Mouse (Mus musculus) MEL (cell line): ENCODE measurements around the gene Sidt2. TPM values are rescaled to one million over a fixed set of nuclear protein-coding genes. Genes with fewer than 3 reads are reported as not detected.

ENCODE experiments used
- DNase-seq: peaks from one replicate; pipeline ENCODE4 v3.0.0; 2011; ENCODE audit warnings: low read depth, low spot score
- H3K27ac ChIP-seq: 2 replicates; pipeline ENCODE4 v1.5.1; 2012; ENCODE audit warnings: low read depth, mild to moderate bottlenecking, control low read depth, low read length, moderate library complexity; ENCODE audit not compliant: control insufficient read depth
- H3K27me3 ChIP-seq, 2 experiments: fragments of 150-350 bp in 1 of 2; sonication (generic) in 1 of 2; 2 replicates each; pipeline ENCODE4 v1.6.1; 2012; ENCODE audit warnings: low read length in 2 of 2, mild to moderate bottlenecking in 2 of 2, improper control_type of control experiment in 1 of 2, moderate library complexity in 1 of 2; ENCODE audit not compliant: insufficient read depth in 2 of 2, control insufficient read depth in 1 of 2
- H3K36me3 ChIP-seq, 2 experiments: 2 replicates each; pipeline ENCODE4 v1.6.1; 2012 to 2014; ENCODE audit warnings: low read length in 2 of 2, improper control_type of control experiment in 1 of 2, inconsistent platforms in 1 of 2, mild to moderate bottlenecking in 1 of 2; ENCODE audit not compliant: insufficient read depth in 2 of 2, control insufficient read depth in 1 of 2
- H3K4me1 ChIP-seq, 2 experiments: fragments of 150-350 bp in 1 of 2; sonication (generic) in 1 of 2; 2 replicates each; pipeline ENCODE4 v1.6.1; 2012; ENCODE audit warnings: low read length in 2 of 2, improper control_type of control experiment in 1 of 2, mild to moderate bottlenecking in 1 of 2; ENCODE audit not compliant: insufficient read depth in 2 of 2, control insufficient read depth in 1 of 2
- H3K4me3 ChIP-seq, 2 experiments: fragments of 150-350 bp in 1 of 2; sonication (generic) in 1 of 2; 2 replicates each; pipeline ENCODE4 v1.5.1; 2012; ENCODE audit warnings: low read depth in 2 of 2, low read length in 2 of 2, mild to moderate bottlenecking in 2 of 2, moderate library complexity in 2 of 2, control low read depth in 1 of 2, improper control_type of control experiment in 1 of 2; ENCODE audit not compliant: control insufficient read depth in 1 of 2, insufficient read depth in 1 of 2
- H3K79me2 ChIP-seq: 2 replicates; pipeline ENCODE4 v1.6.1; 2012; ENCODE audit warnings: mild to moderate bottlenecking, low read length, moderate library complexity; ENCODE audit not compliant: control insufficient read depth, poor library complexity, insufficient read depth
- H3K9ac ChIP-seq: 2 replicates; pipeline ENCODE4 v1.6.1; 2012; ENCODE audit warnings: low read depth, mild to moderate bottlenecking, control low read depth, low read length, moderate library complexity; ENCODE audit not compliant: control insufficient read depth, poor library complexity, severe bottlenecking
- H3K9me3 ChIP-seq: fragments of 150-350 bp; sonication (generic); replicated peaks from 2 replicates; pipeline ENCODE4 v1.6.1; 2012; ENCODE audit warnings: mild to moderate bottlenecking, low read length, improper control_type of control experiment, moderate library complexity; ENCODE audit not compliant: insufficient read depth
- ELF1 ChIP-seq: IDR thresholded peaks from 2 replicates; pipeline ENCODE4 v1.6.1; 2014; ENCODE audit warnings: low read depth, mild to moderate bottlenecking, inconsistent platforms, low read length, improper control_type of control experiment, moderate library complexity
- EP300 ChIP-seq, 2 experiments: IDR thresholded peaks; 2 replicates each; pipeline ENCODE4 v1.6.1; 2011; ENCODE audit warnings: improper control_type of control experiment in 2 of 2, low read length in 2 of 2, low read depth in 1 of 2, mild to moderate bottlenecking in 1 of 2
- ETS1 ChIP-seq: IDR thresholded peaks from 2 replicates; pipeline ENCODE4 v1.6.1; 2012; ENCODE audit warnings: low read depth, mild to moderate bottlenecking, inconsistent platforms, low read length, improper control_type of control experiment, moderate library complexity
- HCFC1 ChIP-seq: IDR thresholded peaks from 2 replicates; pipeline ENCODE4 v1.6.1; 2012; ENCODE audit warnings: low read depth, mild to moderate bottlenecking, inconsistent platforms, low read length, improper control_type of control experiment, moderate library complexity
- KAT2A ChIP-seq: conservative IDR thresholded peaks from 2 replicates; pipeline ENCODE4 v1.6.1; 2012; ENCODE audit warnings: low read depth, low read length, improper control_type of control experiment, inconsistent platforms
- POLR2AphosphoS2 ChIP-seq: IDR thresholded peaks from 2 replicates; pipeline ENCODE4 v1.6.1; 2011; ENCODE audit warnings: low read length, improper control_type of control experiment
- RCOR1 ChIP-seq: IDR thresholded peaks from 2 replicates; pipeline ENCODE4 v1.6.1; 2012; ENCODE audit warnings: low read depth, mild to moderate bottlenecking, inconsistent platforms, low read length, improper control_type of control experiment
- SMC3 ChIP-seq: IDR thresholded peaks from 2 replicates; pipeline ENCODE4 v1.6.1; 2011; ENCODE audit warnings: low read depth, low read length, improper control_type of control experiment
- TAL1 ChIP-seq: IDR thresholded peaks from 2 replicates; pipeline ENCODE4 v1.6.1; 2012; ENCODE audit warnings: mild to moderate bottlenecking, inconsistent platforms, low read length, moderate library complexity, mixed read lengths
- TBP ChIP-seq: IDR thresholded peaks from 2 replicates; pipeline ENCODE4 v1.8.0; 2011; ENCODE audit warnings: low read depth, low read length, improper control_type of control experiment
- USF2 ChIP-seq, 2 experiments: IDR thresholded peaks; 2 replicates each; pipeline ENCODE4 v1.6.1; 2011 to 2012; ENCODE audit warnings: improper control_type of control experiment in 2 of 2, low read length in 2 of 2, borderline replicate concordance in 1 of 2, inconsistent platforms in 1 of 2, low read depth in 1 of 2, mild to moderate bottlenecking in 1 of 2; ENCODE audit not compliant: insufficient read depth in 1 of 2
- ZC3H11A ChIP-seq: IDR thresholded peaks from 2 replicates; pipeline ENCODE4 v1.6.1; 2012; ENCODE audit warnings: low read depth, mild to moderate bottlenecking, inconsistent platforms, low read length, improper control_type of control experiment
- ZKSCAN1 ChIP-seq: IDR thresholded peaks from 2 replicates; pipeline ENCODE4 v1.6.1; 2012; ENCODE audit warnings: low read depth, mild to moderate bottlenecking, inconsistent platforms, low read length, improper control_type of control experiment, moderate library complexity
- ZMIZ1 ChIP-seq: IDR thresholded peaks from 2 replicates; pipeline ENCODE4 v1.6.1; 2012; ENCODE audit warnings: low read depth, mild to moderate bottlenecking, inconsistent platforms, low read length, improper control_type of control experiment, moderate library complexity
- ZNF384 ChIP-seq: IDR thresholded peaks from 2 replicates; pipeline ENCODE4 v1.6.1; 2012; ENCODE audit warnings: low read depth, mild to moderate bottlenecking, inconsistent platforms, low read length, improper control_type of control experiment
- polyA plus RNA-seq, 2 experiments: library from polyadenylated mRNA; stranded (reverse) in 1 of 2; unstranded in 1 of 2; fragments of >175 nt in 1 of 2; fragments of >200 nt in 1 of 2; gene quantifications; 2 replicates each; pipeline versions ENCODE4 v1.2.1 to v1.2.4; 2012; ENCODE audit warnings: low replicate concordance in 2 of 2, low read depth in 1 of 2; ENCODE audit not compliant: insufficient read length in 2 of 2, insufficient read depth in 1 of 2, missing spikeins in 1 of 2
- total RNA-seq: library from RNA; depleted of rRNA; stranded (reverse); fragments of 300-350 nt; gene quantifications from 2 replicates; pipeline ENCODE4 v1.2.3, GENCODE M21; 2012

The Sidt2 gene
- total and polyA plus RNA-seq, 3 experiments, result 27.0 to 71.8 TPM; not detected in 1

DNA sequence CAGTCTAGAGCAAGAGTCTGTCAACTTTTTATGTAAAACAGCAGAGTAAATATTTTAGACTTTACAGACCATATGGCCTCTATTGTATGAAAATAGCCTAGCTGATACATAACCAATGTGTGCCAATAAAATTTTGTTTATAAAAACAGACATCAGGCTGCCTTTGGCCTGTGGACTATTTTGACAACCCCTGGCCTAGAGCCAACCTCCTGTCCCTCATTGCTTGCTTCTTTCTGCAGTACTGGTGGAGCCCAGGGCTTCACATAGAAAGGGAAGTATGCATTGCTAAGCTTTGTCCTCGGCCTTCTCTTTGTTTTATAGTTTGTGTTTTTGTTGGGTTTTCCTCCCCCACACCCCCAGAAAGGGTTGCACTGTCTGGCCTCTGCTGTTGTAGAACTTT, 23.1 kb downstream of the Sidt2 start (continued):
- no peak for TF ChIP-seq KAT2A
- TF ChIP-seq RCOR1, result no peak
- no peak for TF ChIP-seq ELF1

DNA sequence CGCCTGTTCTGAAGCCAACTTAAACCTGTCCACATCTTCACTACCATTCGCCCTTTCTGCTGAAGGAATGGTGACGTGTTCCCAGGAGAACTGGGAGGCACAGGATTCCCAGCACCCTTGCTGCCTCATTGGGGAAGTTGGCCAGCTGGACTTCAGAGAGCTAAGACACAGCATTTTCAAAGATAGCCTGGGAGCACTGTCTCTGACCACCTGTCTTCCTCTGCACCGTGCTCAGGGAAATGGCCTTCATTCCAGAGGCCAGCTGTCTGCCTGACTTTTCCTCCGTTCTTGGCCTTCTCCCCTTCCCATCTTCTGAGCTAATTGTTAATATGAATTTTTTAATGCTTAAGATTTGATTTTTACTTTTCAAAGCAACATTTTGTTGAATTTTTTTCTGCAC, 25.8 kb downstream of the Sidt2 start:
- no peak overlapping the region for H3K4me3 ChIP-seq
- no peaks in the 10 kb centered on the region for H3K79me2 ChIP-seq
- H3K4me1 ChIP-seq, result no peaks in the 10 kb centered on the region
- H3K27ac ChIP-seq, result no peak overlapping the region
- DNase-seq, result no peak
- H3K9ac ChIP-seq, result no peak overlapping the region
- no peaks in the 10 kb centered on the region; a peak in 1 of 4 replicates for H3K36me3 ChIP-seq
- H3K9me3 ChIP-seq, result no peaks in the 10 kb centered on the region
- TF ChIP-seq ZC3H11A, result no peak
- no peak for TF ChIP-seq ZKSCAN1
- TF ChIP-seq TBP, result no peak
- TF ChIP-seq HCFC1, result no peak
- TF ChIP-seq TAL1, result no peak
- no peak for TF ChIP-seq USF2 (IDR thresholded peaks at IDR 0.05; ENCODE audit: borderline replicate concordance in 1 of 2, insufficient read depth in 1 of 2, low read depth in 1 of 2, low read length in 2 of 2)
- TF ChIP-seq ZMIZ1, result no peak
- TF ChIP-seq POLR2AphosphoS2, result no peak
- TF ChIP-seq SMC3, result no peak
- no peaks in the 10 kb centered on the region for H3K27me3 ChIP-seq

DNA sequence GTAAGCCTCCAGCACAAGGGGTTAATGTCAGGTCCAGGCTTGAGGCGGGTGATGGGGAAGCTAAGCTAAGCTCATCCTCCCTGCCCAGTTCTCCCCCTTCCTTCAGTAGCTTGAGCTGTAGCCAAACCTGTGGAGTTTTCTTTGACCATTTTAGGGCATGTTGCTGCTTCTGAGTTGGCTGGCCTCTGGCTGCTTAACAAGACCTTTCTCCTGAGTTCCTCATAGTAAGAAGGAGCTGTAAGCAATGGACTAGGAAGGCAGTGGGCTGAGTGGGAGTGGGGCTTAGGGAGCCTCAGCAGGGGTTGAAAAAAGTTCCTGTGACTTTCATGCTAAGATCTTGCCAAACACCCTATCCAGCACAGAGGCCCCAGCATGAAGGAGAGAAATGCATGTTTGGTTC, 35.2 kb downstream of the Sidt2 start:
- no peaks in the 10 kb centered on the region for H3K79me2 ChIP-seq
- H3K4me3 ChIP-seq, result no peak overlapping the region
- no peaks in the 10 kb centered on the region for H3K27me3 ChIP-seq
- no peak overlapping the region for H3K27ac ChIP-seq
- TF ChIP-seq ELF1 (no peak), ZNF384 (no peak), POLR2AphosphoS2 (no peak), ETS1 (no peak), EP300 (IDR thresholded peaks at IDR 0.05; ENCODE audit: low read depth in 1 of 2, low read length in 2 of 2) (no peak), ZKSCAN1 (no peak)
- peaks cover 0 to 3% of the 10 kb centered on the region in 2 experiments; a peak in 1 of 4 replicates for H3K36me3 ChIP-seq
- no peaks in the 10 kb centered on the region for H3K4me1 ChIP-seq
- DNase-seq, result no peak
- H3K9me3 ChIP-seq, result no peaks in the 10 kb centered on the region
- H3K9ac ChIP-seq, result no peak overlapping the region
